Mouse (Mus musculus) lung, postnatal 0 days (tissue): ENCODE data around the gene Cant1.
"Not testable (repeated sequence)": the region's sequence is repeated elsewhere in the genome, so short reads cannot be mapped to it uniquely, and the experiment has no call there.

Experiments used
- CTCF ChIP-seq: IDR thresholded peaks from 2 replicates; pipeline ENCODE4 v1.5.1; 2016; ENCODE audit warnings: antibody characterized with exemption, mild to moderate bottlenecking
- EP300 ChIP-seq: IDR thresholded peaks from 2 replicates; pipeline ENCODE4 v1.6.1; 2016; ENCODE audit warnings: antibody characterized with exemption, mild to moderate bottlenecking, control low read depth

- not testable (repeated sequence) for TF ChIP-seq CTCF, EP300
Measured at GRCm38 (mm10) chr11:118387816-118388215, 31.1 kb downstream of the Cant1 start.
